8 mouse cellular contexts compared by ENCODE assay signal in genomic region chr5:143470421-143471164, GRCm38 (mm10). TPM values are rescaled to one million over a fixed set of nuclear protein-coding genes. Genes with fewer than 3 reads are reported as not detected.
DNase-seq lines count a peak whose midpoint lies in the region; ATAC-seq and TF ChIP-seq lines count a peak whose summit lies in the region.

No protein-coding gene starts in this region.

- H3K27ac ChIP-seq in heart, embryonic 13.5 days (replicated peaks): peak overlapping the region; percentile 75
- peak overlapping the region; percentile 39 for H3K27ac ChIP-seq in spleen, adult 2 months (ENCODE audit: insufficient read depth, low read length)

- peak; percentile 78 for DNase-seq in layer of hippocampus, adult 11-12 months (ENCODE audit: low spot score)
- DNase-seq in layer of hippocampus, adult 9-10 months (ENCODE audit: low spot score): no peak
- DNase-seq in MEL-GATA-1-ER (ENCODE audit: extremely low read depth, low read depth) (peak; percentile 89), liver (peak; percentile 45)
- peak; percentile 70 for DNase-seq in cerebellum, adult 8-10 months
- peak; percentile 56 to 59 for DNase-seq in spleen, adult 2 months (ENCODE audit: low read depth in 1 of 2, low spot score in 2 of 2)
- no peak for DNase-seq in thymus, postnatal 10 days (ENCODE audit: low spot score in 2 of 2)

- H3K27me3 ChIP-seq in heart, embryonic 13.5 days (replicated peaks): 0 out of 2 replicates have a peak, but pooled peaks cover 2% of the 10 kb centered on the region
- no peaks in the 10 kb centered on the region for H3K27me3 ChIP-seq in spleen, adult 2 months (ENCODE audit: control insufficient read depth, insufficient read depth, low read length)

- H3K9ac ChIP-seq in heart, embryonic 13.5 days: no peak overlapping the region

- no peaks in the 10 kb centered on the region for H3K9me3 ChIP-seq in heart, embryonic 13.5 days

- 45% methylated on average over 15 of the region's 15 CpGs for WGBS in heart, embryonic 13.5 days
- WGBS in spleen, adult 2 months: 33% methylated on average over 15 of the region's 15 CpGs

- ATAC-seq in heart, embryonic 13.5 days (ENCODE audit: extremely low read depth, insufficient number of reproducible peaks, low FRiP score, low TSS enrichment): no peak

- peaks cover 18% of the 10 kb centered on the region for H3K4me1 ChIP-seq in heart, embryonic 13.5 days
- H3K4me1 ChIP-seq in spleen, adult 2 months (ENCODE audit: control insufficient read depth, insufficient read depth, insufficient read length): peaks cover 3% of the 10 kb centered on the region; the same call in 1 of the 2 replicates

- H3K4me3 ChIP-seq in heart, embryonic 13.5 days: no peak overlapping the region
- no peak overlapping the region for H3K4me3 ChIP-seq in spleen, adult 2 months (ENCODE audit: extremely low read depth, insufficient read depth, insufficient read length)

- no peak for TF ChIP-seq CTCF in spleen, adult 2 months (IDR thresholded peaks at IDR 0.05; ENCODE audit: extremely low read depth, insufficient read depth, insufficient read length, insufficient replicate concordance)

- H3K36me3 ChIP-seq in heart, embryonic 13.5 days: peaks cover 63% of the 10 kb centered on the region
- H3K36me3 ChIP-seq in spleen, adult 2 months (ENCODE audit: control insufficient read depth, insufficient read depth, low read length): peaks cover 15% of the 10 kb centered on the region

- TF ChIP-seq POLR2A in spleen, adult 2 months (IDR thresholded peaks at IDR 0.05; ENCODE audit: low read depth, low read length): no peak

- H3K4me2 ChIP-seq in heart, embryonic 13.5 days: peak overlapping the region; percentile 6

RNA-seq across cellular contexts. Expression of gene Daglb, which starts 6.2 kb away (rescaled TPM):
- 9.0 and 9.1 TPM in 2 replicates for polyA plus RNA-seq in heart, embryonic 13.5 days (2015; fragmentation: Nextera tagmentation; extraction: Ambion mirVana)
- polyA plus RNA-seq in spleen, adult 2 months (2012; rRNA removed): 14.9 and 17.6 TPM in 2 replicates

RNA-seq across cellular contexts. Expression of gene Rac1, which starts 57.2 kb away (rescaled TPM):
- polyA plus RNA-seq in heart, embryonic 13.5 days (2015; fragmentation: Nextera tagmentation; extraction: Ambion mirVana): 352 and 355 TPM in 2 replicates
- polyA plus RNA-seq in spleen, adult 2 months (2012; rRNA removed): 141 and 229 TPM in 2 replicates

Comparison
In these comparisons a context has a peak if more than half of its experiments do, and no peak if none do; other contexts are left out.
1. DNase-seq: peak in layer of hippocampus, adult 11-12 months (single experiment), MEL-GATA-1-ER (single experiment), cerebellum, adult 8-10 months (single experiment), liver (single experiment) and spleen, adult 2 months (2 of 2); none in layer of hippocampus, adult 9-10 months (single experiment) and thymus, postnatal 10 days (0 of 2).